In the genomic region with DNA sequence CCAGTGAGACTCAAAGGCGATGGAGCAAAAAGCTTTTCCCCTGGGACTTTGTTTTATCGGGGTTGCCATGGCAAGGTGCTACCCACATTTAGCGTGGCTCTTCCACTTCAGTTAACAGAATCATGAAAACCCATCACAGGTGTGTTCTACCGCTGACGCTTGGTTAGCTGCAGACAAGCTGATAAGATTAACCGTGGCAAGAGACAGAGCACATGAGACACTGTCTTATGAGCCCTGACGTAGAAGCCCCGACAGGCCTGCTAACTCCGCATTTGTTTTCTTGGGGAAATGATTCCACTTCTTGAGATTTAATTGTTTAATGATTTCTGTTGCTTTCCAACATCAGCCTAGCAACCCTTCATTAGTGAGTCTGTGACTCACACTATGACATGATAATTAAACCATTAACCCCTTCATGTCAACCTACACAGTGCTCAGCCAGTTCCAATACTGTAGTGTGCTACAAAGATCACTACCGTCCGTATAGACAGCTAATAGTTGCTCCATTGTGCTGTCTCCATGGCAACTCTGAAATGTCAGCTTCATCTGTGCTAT, we compare ENCODE assay signal across 10 mouse cellular contexts. TPM values are rescaled to one million over a fixed set of nuclear protein-coding genes. Genes with fewer than 3 reads are reported as not detected.
DNase-seq lines count a peak whose midpoint lies in the region; ATAC-seq and TF ChIP-seq lines count a peak whose summit lies in the region.
"Had no signal": no experiment of that assay in that cellular context is flagged by ENCODE, and none has a peak within 500 bp of the region (broad histone marks: within the 10 kb centered on the region; RNA-seq: fewer than 3 reads in every experiment).

No protein-coding gene starts in this region.

- no peak for TF ChIP-seq EP300 in liver, postnatal 0 days (IDR thresholded peaks at IDR 0.05; ENCODE audit: low read depth)

- H3K9me3 ChIP-seq in liver, embryonic 12.5 days (replicated peaks) = no peaks in the 10 kb centered on the region
- H3K9me3 ChIP-seq in liver, postnatal 0 days (ENCODE audit: low read length) = no peaks in the 10 kb centered on the region
- H3K9me3 ChIP-seq in forebrain, embryonic 16.5 days (ENCODE audit: control insufficient read depth, low read length) = no peaks in the 10 kb centered on the region
- no peaks in the 10 kb centered on the region for H3K9me3 ChIP-seq in midbrain, embryonic 16.5 days (replicated peaks; ENCODE audit: control insufficient read depth, low read length, poor library complexity, severe bottlenecking)
- H3K9me3 ChIP-seq in intestine, embryonic 15.5 days = no peaks in the 10 kb centered on the region

- H3K4me1 ChIP-seq in liver, embryonic 12.5 days = peaks cover 38% of the 10 kb centered on the region
- H3K4me1 ChIP-seq in liver, postnatal 0 days (ENCODE audit: insufficient read depth) = no peaks in the 10 kb centered on the region
- H3K4me1 ChIP-seq in forebrain, embryonic 16.5 days (replicated peaks; ENCODE audit: control insufficient read depth, insufficient read depth, low read length) = peaks cover 8% of the 10 kb centered on the region
- H3K4me1 ChIP-seq in midbrain, embryonic 16.5 days (ENCODE audit: control insufficient read depth, insufficient read depth, low read length) = peaks cover 14% of the 10 kb centered on the region
- no peaks in the 10 kb centered on the region for H3K4me1 ChIP-seq in intestine, embryonic 15.5 days (replicated peaks)

- no peaks in the 10 kb centered on the region; the same call in 1 of the 2 replicates for H3K27me3 ChIP-seq in liver, embryonic 12.5 days (replicated peaks)
- no peaks in the 10 kb centered on the region for H3K27me3 ChIP-seq in liver, postnatal 0 days (ENCODE audit: insufficient read depth, low read length)
- H3K27me3 ChIP-seq in forebrain, embryonic 16.5 days (replicated peaks; ENCODE audit: control insufficient read depth, insufficient read depth, low read length) = no peaks in the 10 kb centered on the region
- H3K27me3 ChIP-seq in midbrain, embryonic 16.5 days (ENCODE audit: control insufficient read depth, insufficient read depth, low read depth, low read length) = no peaks in the 10 kb centered on the region
- no peaks in the 10 kb centered on the region for H3K27me3 ChIP-seq in intestine, embryonic 15.5 days (replicated peaks)

- H3K4me3 ChIP-seq in liver, embryonic 12.5 days = no peak overlapping the region
- no peak overlapping the region for H3K4me3 ChIP-seq in liver, postnatal 0 days (ENCODE audit: low read depth, low read length)
- H3K4me3 ChIP-seq in forebrain, embryonic 16.5 days (replicated peaks; ENCODE audit: low read length) = no peak overlapping the region
- H3K4me3 ChIP-seq in midbrain, embryonic 16.5 days (ENCODE audit: low read depth, low read length) = peak overlapping the region; percentile 11
- H3K4me3 ChIP-seq in intestine, embryonic 15.5 days (replicated peaks) = no peak overlapping the region

- no peak overlapping the region for H3K27ac ChIP-seq in liver, embryonic 12.5 days
- H3K27ac ChIP-seq in liver, postnatal 0 days (ENCODE audit: low read depth) = no peak overlapping the region
- H3K27ac ChIP-seq in forebrain, embryonic 16.5 days (ENCODE audit: low read length) = peak overlapping the region; percentile 34
- peak overlapping the region; percentile 51 for H3K27ac ChIP-seq in midbrain, embryonic 16.5 days (ENCODE audit: low read length)
- no peak overlapping the region for H3K27ac ChIP-seq in intestine, embryonic 15.5 days

- H3K36me3 ChIP-seq in liver, embryonic 12.5 days = no peaks in the 10 kb centered on the region
- no peaks in the 10 kb centered on the region for H3K36me3 ChIP-seq in liver, postnatal 0 days (replicated peaks; ENCODE audit: insufficient read depth, low read length)
- H3K36me3 ChIP-seq in forebrain, embryonic 16.5 days (ENCODE audit: control insufficient read depth, insufficient read depth) = no peaks in the 10 kb centered on the region
- no peaks in the 10 kb centered on the region for H3K36me3 ChIP-seq in midbrain, embryonic 16.5 days (ENCODE audit: control insufficient read depth, insufficient read depth, low read length)
- no peaks in the 10 kb centered on the region for H3K36me3 ChIP-seq in intestine, embryonic 15.5 days

- no peak for TF ChIP-seq POLR2A in brain, embryonic 14.5 days (IDR thresholded peaks at IDR 0.05; ENCODE audit: borderline replicate concordance, extremely low read depth, insufficient read depth, insufficient read length, poor library complexity, severe bottlenecking)

- WGBS in liver, embryonic 12.5 days (ENCODE audit: insufficient replicate concordance) = 47% methylated on average over 11 of the region's 11 CpGs
- 62% methylated on average over 11 of the region's 11 CpGs for WGBS in liver, postnatal 0 days (ENCODE audit: insufficient replicate concordance)
- WGBS in forebrain, embryonic 16.5 days = 9% methylated on average over 11 of the region's 11 CpGs
- 26% methylated on average over 11 of the region's 11 CpGs for WGBS in midbrain, embryonic 16.5 days
- WGBS in intestine, embryonic 15.5 days = 70% methylated on average over 11 of the region's 11 CpGs

- no peak for ATAC-seq in liver, embryonic 12.5 days
- no peak for ATAC-seq in liver, postnatal 0 days
- peak; percentile 84 for ATAC-seq in forebrain, embryonic 16.5 days
- peak; percentile 89 for ATAC-seq in midbrain, embryonic 16.5 days
- ATAC-seq in CD4-positive, CD25-positive, alpha-beta regulatory T cell, adult 4 months = no peak
- ATAC-seq in intestine, embryonic 15.5 days = no peak
- ATAC-seq: inflammation-experienced regulatory T-cells, adult 6 months had no signal

- H3K9ac ChIP-seq in liver, embryonic 12.5 days = no peak overlapping the region
- H3K9ac ChIP-seq in liver, postnatal 0 days (replicated peaks) = no peak overlapping the region
- H3K9ac ChIP-seq in forebrain, embryonic 16.5 days (replicated peaks; ENCODE audit: low read depth, low read length) = no peak overlapping the region
- H3K9ac ChIP-seq in midbrain, embryonic 16.5 days (ENCODE audit: low read depth, low read length) = 0 out of 2 replicates have a peak overlapping the region, but pooled peaks have one; percentile 11
- H3K9ac ChIP-seq in intestine, embryonic 15.5 days = no peak overlapping the region

- peak overlapping the region; percentile 10 for H3K4me2 ChIP-seq in liver, embryonic 12.5 days
- H3K4me2 ChIP-seq in liver, postnatal 0 days (ENCODE audit: low read depth, low read length) = no peak overlapping the region
- H3K4me2 ChIP-seq in forebrain, embryonic 16.5 days (ENCODE audit: low read length) = peak overlapping the region; percentile 40
- peak overlapping the region; percentile 36 for H3K4me2 ChIP-seq in midbrain, embryonic 16.5 days (ENCODE audit: low read length)
- no peak overlapping the region for H3K4me2 ChIP-seq in intestine, embryonic 15.5 days (replicated peaks)

- DNase-seq in liver, postnatal 0 days = no peak
- DNase-seq in brain, embryonic 14.5 days (ENCODE audit: low read depth) = peak; percentile 86
- no peak for DNase-seq in cerebellum, adult 8-10 months
- DNase-seq: left cerebral cortex, postnatal 4 days had no signal

- no peak for TF ChIP-seq CTCF in liver, postnatal 0 days (IDR thresholded peaks at IDR 0.05; ENCODE audit: low read depth)
- TF ChIP-seq CTCF in brain, embryonic 14.5 days (IDR thresholded peaks at IDR 0.05; ENCODE audit: borderline replicate concordance, extremely low read depth, insufficient read depth, insufficient read length) = no peak

RNA-seq across cellular contexts. Expression of a gene that starts 42.7 kb away (rescaled TPM):
- 0.97 and 1.1 TPM in 2 replicates for polyA plus RNA-seq in liver, embryonic 12.5 days (2016; fragmentation: Nextera tagmentation; extraction: Ambion mirVana)
- polyA plus RNA-seq in liver, postnatal 0 days (2015; fragmentation: Nextera tagmentation; extraction: Ambion mirVana) = 0.20 and 0.22 TPM in 2 replicates
- 4.0 and 9.4 TPM in 2 replicates for polyA plus RNA-seq in brain, embryonic 14.5 days (2012; rRNA removed)
- polyA plus RNA-seq in forebrain, embryonic 16.5 days (2015; fragmentation: Nextera tagmentation; extraction: Ambion mirVana) = 1.5 and 1.9 TPM in 2 replicates
- polyA plus RNA-seq in midbrain, embryonic 16.5 days (2015; fragmentation: Nextera tagmentation; extraction: Ambion mirVana) = 2.2 and 3.5 TPM in 2 replicates
- polyA plus RNA-seq in CD4-positive, CD25-positive, alpha-beta regulatory T cell, adult 4 months (2017; shearing (Covaris generic)) = under 1 TPM; 0.25 to 0.26 TPM
- polyA plus RNA-seq in intestine, embryonic 15.5 days (2015; fragmentation: Nextera tagmentation; extraction: Ambion mirVana) = 6.6 and 6.8 TPM in 2 replicates

RNA-seq across cellular contexts. Expression of a gene that starts 51.1 kb away (rescaled TPM):
- 42.0 and 43.0 TPM in 2 replicates for polyA plus RNA-seq in liver, embryonic 12.5 days (2016; fragmentation: Nextera tagmentation; extraction: Ambion mirVana)
- polyA plus RNA-seq in liver, postnatal 0 days (2015; fragmentation: Nextera tagmentation; extraction: Ambion mirVana) = 20.9 and 21.5 TPM in 2 replicates
- 213 and 233 TPM in 2 replicates for polyA plus RNA-seq in brain, embryonic 14.5 days (2012; rRNA removed)
- polyA plus RNA-seq in forebrain, embryonic 16.5 days (2015; fragmentation: Nextera tagmentation; extraction: Ambion mirVana) = 189 and 197 TPM in 2 replicates
- polyA plus RNA-seq in midbrain, embryonic 16.5 days (2015; fragmentation: Nextera tagmentation; extraction: Ambion mirVana) = 190 and 199 TPM in 2 replicates
- 10 to 100 TPM; 85.0 to 94.7 TPM for polyA plus RNA-seq in CD4-positive, CD25-positive, alpha-beta regulatory T cell, adult 4 months (2017; shearing (Covaris generic))
- polyA plus RNA-seq in intestine, embryonic 15.5 days (2015; fragmentation: Nextera tagmentation; extraction: Ambion mirVana) = 71.4 and 83.5 TPM in 2 replicates

Comparison
In these comparisons a context has a peak if more than half of its experiments do, and no peak if none do; other contexts are left out.
1. H3K4me2 ChIP-seq: peak in liver, embryonic 12.5 days (single experiment), forebrain, embryonic 16.5 days (single experiment) and midbrain, embryonic 16.5 days (single experiment); none in liver, postnatal 0 days (single experiment) and intestine, embryonic 15.5 days (single experiment).
2. ATAC-seq: peak in forebrain, embryonic 16.5 days (single experiment) and midbrain, embryonic 16.5 days (single experiment); none in liver, embryonic 12.5 days (single experiment), liver, postnatal 0 days (single experiment), CD4-positive, CD25-positive, alpha-beta regulatory T cell, adult 4 months (single experiment) and intestine, embryonic 15.5 days (single experiment).
3. H3K27ac ChIP-seq: peak in forebrain, embryonic 16.5 days (single experiment) and midbrain, embryonic 16.5 days (single experiment); none in liver, embryonic 12.5 days (single experiment), liver, postnatal 0 days (single experiment) and intestine, embryonic 15.5 days (single experiment).